Mouse (Mus musculus) liver, postnatal 0 days (tissue): ENCODE results near the gene Chn1. TPM values are rescaled to one million over a fixed set of nuclear protein-coding genes. Genes with fewer than 3 reads are reported as not detected.

ENCODE experiments used
- ATAC-seq: fragments of 200-750 bp; cut with Nextera tagmentation; 2 replicates; pipeline ENCODE4 v1.8.0; 2017; ENCODE audit warnings: mild to moderate bottlenecking, moderate library complexity
- DNase-seq: peaks from one replicate; pipeline ENCODE4 v3.0.0-alpha.2; 2016
- H3K27ac ChIP-seq: fragments of 300-500 bp; sonication (generic); 2 replicates; pipeline ENCODE4 v1.5.1; 2014; ENCODE audit warnings: antibody characterized with exemption, moderate library complexity, mild to moderate bottlenecking, low read depth
- H3K27me3 ChIP-seq: fragments of 300-500 bp; sonication (generic); 2 replicates; pipeline ENCODE4 v1.6.1; 2014; ENCODE audit warnings: low read length, control low read depth, mixed read lengths; ENCODE audit not compliant: insufficient read depth
- H3K36me3 ChIP-seq: fragments of 300-500 bp; sonication (generic); replicated peaks from 2 replicates; pipeline ENCODE4 v1.6.1; 2014; ENCODE audit warnings: mild to moderate bottlenecking, control low read depth, low read length, moderate library complexity, mixed read lengths; ENCODE audit not compliant: insufficient read depth
- H3K4me1 ChIP-seq: fragments of 300-500 bp; sonication (generic); 2 replicates; pipeline ENCODE4 v1.6.1; 2014; ENCODE audit warnings: antibody characterized with exemption, mild to moderate bottlenecking, control low read depth; ENCODE audit not compliant: insufficient read depth
- H3K4me2 ChIP-seq: fragments of 300-500 bp; sonication (generic); 2 replicates; pipeline ENCODE4 v1.6.1; 2014; ENCODE audit warnings: low read depth, mild to moderate bottlenecking, low read length, moderate library complexity, mixed read lengths
- H3K4me3 ChIP-seq: fragments of 300-500 bp; sonication (generic); 2 replicates; pipeline ENCODE4 v1.5.1; 2014; ENCODE audit warnings: low read depth, low read length
- H3K9ac ChIP-seq: fragments of 300-500 bp; sonication (generic); replicated peaks from 2 replicates; pipeline ENCODE4 v1.6.1; 2014; ENCODE audit warnings: mild to moderate bottlenecking, moderate library complexity
- H3K9me3 ChIP-seq: fragments of 300-500 bp; sonication (generic); 2 replicates; pipeline ENCODE4 v1.6.1; 2016; ENCODE audit warnings: mild to moderate bottlenecking, control low read depth, low read length, mixed read lengths
- CTCF ChIP-seq: sonication (generic); IDR thresholded peaks from 2 replicates; pipeline ENCODE4 v1.5.1; 2016; ENCODE audit warnings: antibody characterized with exemption, low read depth
- EP300 ChIP-seq: IDR thresholded peaks from 2 replicates; pipeline ENCODE4 v1.6.1; 2016; ENCODE audit warnings: antibody characterized with exemption, low read depth, mild to moderate bottlenecking
- WGBS: fragments of 180-500 bp; shearing (Covaris S2); extraction: QIAGEN DNeasy Blood & Tissue Kit; methylation state at CpG from one replicate; pipeline ENCODE4 v1.1.7; 2014; ENCODE audit not compliant: insufficient replicate concordance; 5-methylcytosine and 5-hydroxymethylcytosine counted together
- polyA plus RNA-seq: library from polyadenylated mRNA; unstranded; fragments of >200 nt; fragmentation: Nextera tagmentation; extraction: Ambion mirVana; gene quantifications from 2 replicates; pipeline ENCODE4 v1.2.1, GENCODE M21; 2015

Gene Chn1
- polyA plus RNA-seq, 1 experiment from 2014 or later: 0.26 TPM

GRCm38 (mm10) chr2:73574418-73574817 is 200.7 kb downstream of the Chn1 start:
- DNase-seq (no peak), ATAC-seq (no peak)
- H3K4me1 ChIP-seq: no peaks in the 10 kb centered on the region
- H3K9me3 ChIP-seq: no peaks in the 10 kb centered on the region
- WGBS: 64% methylated on average over 6 of the region's 6 CpGs
- H3K4me3 ChIP-seq: no peak overlapping the region
- no peak overlapping the region for H3K4me2 ChIP-seq
- H3K27ac ChIP-seq: no peak overlapping the region
- no peaks in the 10 kb centered on the region for H3K27me3 ChIP-seq
- no peaks in the 10 kb centered on the region for H3K36me3 ChIP-seq
- TF ChIP-seq EP300: no peak
- no peak for TF ChIP-seq CTCF
- H3K9ac ChIP-seq: no peak overlapping the region

DNA sequence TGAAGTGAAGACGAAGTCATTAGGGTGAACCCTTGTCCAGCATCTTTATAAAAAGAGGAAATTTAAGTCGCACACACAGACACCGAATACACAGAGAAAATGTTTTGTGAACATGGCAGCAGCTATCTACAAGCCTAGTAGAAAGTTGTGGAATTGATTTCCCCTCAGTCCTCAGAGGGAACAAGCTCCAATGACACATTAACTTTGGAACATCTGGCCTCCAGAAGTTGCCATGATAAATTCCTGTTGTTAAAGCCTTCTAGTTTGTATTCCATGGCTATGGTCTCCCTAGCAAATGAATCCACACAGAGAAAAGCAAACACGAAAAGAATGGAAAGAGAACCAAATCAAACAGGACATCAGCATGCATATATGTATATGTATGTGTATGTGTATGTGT is 201.6 kb downstream of the Chn1 start:
- H3K27me3 ChIP-seq: no peaks in the 10 kb centered on the region
- TF ChIP-seq EP300 (no peak), CTCF (no peak)
- ATAC-seq (no peak), DNase-seq (no peak)
- H3K4me2 ChIP-seq: no peak overlapping the region
- no peaks in the 10 kb centered on the region for H3K4me1 ChIP-seq
- 75% methylated on average over 4 of the region's 4 CpGs for WGBS
- H3K27ac ChIP-seq: no peak overlapping the region
- no peaks in the 10 kb centered on the region for H3K36me3 ChIP-seq
- no peak overlapping the region for H3K9ac ChIP-seq
- H3K9me3 ChIP-seq: no peaks in the 10 kb centered on the region
- no peak overlapping the region for H3K4me3 ChIP-seq

DNA sequence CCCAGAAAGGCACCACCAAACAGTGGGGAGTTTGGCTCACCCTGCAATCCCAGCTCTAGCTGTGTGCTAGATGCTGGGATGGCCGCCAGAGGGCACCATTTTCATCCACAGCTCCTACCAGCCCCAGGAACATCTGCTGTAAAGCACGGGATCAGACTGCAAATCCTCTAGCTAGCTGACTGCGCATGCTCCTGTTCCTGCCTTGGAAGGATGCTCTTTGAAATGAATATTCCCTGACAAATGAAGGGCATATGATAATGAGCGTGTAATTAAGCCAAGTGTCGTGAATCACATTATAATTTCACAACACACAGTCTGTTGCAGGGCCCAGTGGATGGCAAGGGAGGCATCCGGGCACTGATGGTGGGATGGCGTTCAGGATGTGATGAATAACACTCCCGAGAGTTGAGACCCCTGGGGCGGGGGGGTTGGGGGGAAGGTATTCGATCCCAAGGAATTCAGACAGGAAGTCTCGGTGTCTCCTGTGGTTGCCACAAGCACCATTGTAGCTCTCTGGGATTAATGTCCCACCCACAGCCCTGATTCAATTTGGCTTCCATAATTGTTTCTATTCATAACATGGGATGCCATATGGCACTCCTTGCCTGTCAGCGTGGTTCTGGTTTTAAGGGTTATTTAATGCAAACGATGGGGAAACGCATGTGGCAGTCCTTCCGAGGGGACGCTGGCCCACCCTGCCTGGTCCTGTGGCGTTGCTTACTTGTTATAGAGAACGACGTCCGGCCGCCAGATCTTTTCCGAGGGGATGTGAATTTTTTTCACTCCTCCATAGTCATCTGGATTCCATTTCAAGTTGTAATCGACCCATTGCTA is 202.4 kb downstream of the Chn1 start:
- ATAC-seq: peak; percentile 56; the same call in 1 of the 2 replicates
- Histone ChIP-seq H3K9ac (no peak overlapping the region), H3K4me1 (no peaks in the 10 kb centered on the region), H3K9me3 (no peaks in the 10 kb centered on the region), H3K27me3 (no peaks in the 10 kb centered on the region), H3K4me3 (no peak overlapping the region), H3K36me3 (no peaks in the 10 kb centered on the region), H3K4me2 (no peak overlapping the region), H3K27ac (no peak overlapping the region)
- WGBS: 44% methylated on average over 23 of the region's 23 CpGs
- TF ChIP-seq CTCF (peak; percentile 81), EP300 (no peak)
- DNase-seq: peak; percentile 68

DNA sequence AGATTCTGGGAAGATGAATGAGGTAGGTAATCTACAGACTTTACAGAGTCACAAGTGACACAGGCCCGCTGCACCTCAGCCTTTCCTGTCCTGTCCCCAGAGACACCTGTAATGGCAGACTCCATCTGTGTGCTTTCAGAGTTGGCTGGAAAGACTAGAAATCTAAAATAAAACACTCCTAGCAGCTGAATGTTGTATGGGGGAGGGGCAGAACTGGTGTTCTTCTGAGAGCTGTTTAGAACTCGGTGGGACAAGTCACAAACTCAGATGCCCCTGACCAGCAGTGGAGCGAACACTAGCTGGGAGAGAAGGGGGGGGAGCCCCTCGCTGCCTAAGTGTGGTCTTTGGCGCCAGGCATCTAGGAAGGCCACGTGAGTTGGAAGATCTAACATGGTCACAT is 203.2 kb downstream of the Chn1 start:
- no peaks in the 10 kb centered on the region for H3K9me3 ChIP-seq
- H3K9ac ChIP-seq: no peak overlapping the region
- DNase-seq: no peak
- H3K4me2 ChIP-seq: no peak overlapping the region
- no peaks in the 10 kb centered on the region for H3K36me3 ChIP-seq
- H3K4me3 ChIP-seq: no peak overlapping the region
- no peaks in the 10 kb centered on the region for H3K27me3 ChIP-seq
- no peak for TF ChIP-seq CTCF
- TF ChIP-seq EP300: no peak
- H3K4me1 ChIP-seq: no peaks in the 10 kb centered on the region
- no peak overlapping the region for H3K27ac ChIP-seq
- WGBS: 68% methylated on average over 6 of the region's 6 CpGs
- ATAC-seq: no peak

DNA sequence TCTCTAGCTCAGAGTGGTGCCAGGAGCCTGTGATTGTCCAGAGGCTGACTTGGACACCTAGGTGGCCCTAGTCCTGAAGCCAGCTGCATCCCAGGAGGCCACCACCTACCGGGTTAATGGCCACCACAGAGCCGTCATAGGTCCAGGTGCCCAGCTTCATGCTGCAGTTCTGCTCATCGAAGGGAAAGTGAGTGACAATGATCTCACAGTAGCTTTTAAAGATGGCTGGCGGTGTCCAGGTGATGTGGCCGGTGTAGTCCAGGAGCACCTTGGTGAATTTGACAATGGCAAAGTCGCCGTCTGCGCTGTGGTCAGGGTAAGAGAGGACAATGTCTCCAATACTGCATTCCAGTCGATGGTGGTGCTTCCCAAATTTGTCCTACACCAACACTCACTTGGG is 203.8 kb downstream of the Chn1 start:
- no peak overlapping the region for H3K9ac ChIP-seq
- H3K36me3 ChIP-seq: no peaks in the 10 kb centered on the region
- H3K4me2 ChIP-seq: no peak overlapping the region
- ATAC-seq (no peak), DNase-seq (no peak)
- WGBS: 79% methylated on average over 9 of the region's 9 CpGs
- no peaks in the 10 kb centered on the region for H3K4me1 ChIP-seq
- no peak overlapping the region for H3K4me3 ChIP-seq
- H3K9me3 ChIP-seq: no peaks in the 10 kb centered on the region
- no peak overlapping the region for H3K27ac ChIP-seq
- no peaks in the 10 kb centered on the region for H3K27me3 ChIP-seq
- no peak for TF ChIP-seq EP300
- TF ChIP-seq CTCF: no peak

GRCm38 (mm10) chr2:73566989-73567605 is 208.0 kb downstream of the Chn1 start:
- peak; percentile 58 for ATAC-seq
- 24% methylated on average over 8 of the region's 8 CpGs for WGBS
- H3K4me2 ChIP-seq: peak overlapping the region; percentile 62
- H3K9ac ChIP-seq: no peak overlapping the region
- H3K9me3 ChIP-seq: no peaks in the 10 kb centered on the region
- H3K4me3 ChIP-seq: no peak overlapping the region
- no peaks in the 10 kb centered on the region for H3K36me3 ChIP-seq
- no peaks in the 10 kb centered on the region for H3K27me3 ChIP-seq
- peak; percentile 56 for DNase-seq
- peak; percentile 86 for TF ChIP-seq CTCF
- no peak for TF ChIP-seq EP300
- no peak overlapping the region for H3K27ac ChIP-seq
- no peaks in the 10 kb centered on the region for H3K4me1 ChIP-seq
